Mouse (Mus musculus) cerebellum, adult (tissue): Measurements from ENCODE around the gene Chd9.
"Not testable (repeated sequence)": the region's sequence is repeated elsewhere in the genome, so short reads cannot be mapped to it uniquely, and the experiment has no call there.

Source experiments
- ATAC-seq: cut with Nextera tagmentation; 2 replicates; pipeline ENCODE4 v1.9.2; 2017; ENCODE audit warnings: mild to moderate bottlenecking, moderate library complexity, mixed read lengths; ENCODE audit not compliant: insufficient number of reproducible peaks, low FRiP score, low TSS enrichment

Gene Chd9

DNA sequence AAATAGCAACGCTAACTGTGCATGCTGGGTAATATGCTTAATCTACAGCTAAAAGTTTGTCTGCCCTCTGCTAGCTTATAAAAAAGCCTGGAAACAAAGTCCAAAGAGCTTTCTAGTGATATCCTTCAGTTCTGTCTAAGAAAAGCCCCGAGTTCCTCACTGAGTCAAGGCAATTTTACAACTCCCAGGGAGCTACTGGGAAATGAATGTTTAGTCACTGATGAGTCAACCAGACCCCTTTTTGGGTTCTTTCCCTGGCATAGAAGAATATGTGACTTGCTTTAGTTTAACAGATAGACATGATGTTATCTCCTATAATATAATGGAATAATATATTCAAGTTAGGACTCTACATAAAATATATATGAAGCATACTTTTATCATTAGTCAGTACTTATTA lies 73.8 kb downstream of the Chd9 start:
- ATAC-seq, result no peak

- no peak for ATAC-seq
These were observed 76.1 kb downstream of the Chd9 start for GRCm38 (mm10) chr8:90904171-90904706.

GRCm38 (mm10) chr8:90906922-90907321 lies 78.8 kb downstream of the Chd9 start:
- no peak for ATAC-seq

DNA sequence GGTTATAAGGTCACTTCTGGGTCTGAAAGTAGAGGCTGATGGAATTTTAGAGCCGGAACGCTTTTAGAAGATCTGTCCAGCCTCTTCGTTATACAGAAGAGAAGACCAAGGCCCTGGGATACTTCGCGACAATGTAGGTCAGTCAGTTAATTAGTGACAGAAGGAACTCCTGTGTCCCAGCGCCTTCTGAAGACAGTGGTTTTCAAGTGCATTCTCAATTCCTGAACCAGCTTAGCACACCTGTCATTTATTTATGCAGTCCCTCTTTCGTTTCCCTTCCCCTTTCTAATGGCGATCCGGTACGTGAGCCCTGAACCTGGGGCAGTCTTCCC lies 79.3 kb downstream of the Chd9 start:
- ATAC-seq, result no peak

DNA sequence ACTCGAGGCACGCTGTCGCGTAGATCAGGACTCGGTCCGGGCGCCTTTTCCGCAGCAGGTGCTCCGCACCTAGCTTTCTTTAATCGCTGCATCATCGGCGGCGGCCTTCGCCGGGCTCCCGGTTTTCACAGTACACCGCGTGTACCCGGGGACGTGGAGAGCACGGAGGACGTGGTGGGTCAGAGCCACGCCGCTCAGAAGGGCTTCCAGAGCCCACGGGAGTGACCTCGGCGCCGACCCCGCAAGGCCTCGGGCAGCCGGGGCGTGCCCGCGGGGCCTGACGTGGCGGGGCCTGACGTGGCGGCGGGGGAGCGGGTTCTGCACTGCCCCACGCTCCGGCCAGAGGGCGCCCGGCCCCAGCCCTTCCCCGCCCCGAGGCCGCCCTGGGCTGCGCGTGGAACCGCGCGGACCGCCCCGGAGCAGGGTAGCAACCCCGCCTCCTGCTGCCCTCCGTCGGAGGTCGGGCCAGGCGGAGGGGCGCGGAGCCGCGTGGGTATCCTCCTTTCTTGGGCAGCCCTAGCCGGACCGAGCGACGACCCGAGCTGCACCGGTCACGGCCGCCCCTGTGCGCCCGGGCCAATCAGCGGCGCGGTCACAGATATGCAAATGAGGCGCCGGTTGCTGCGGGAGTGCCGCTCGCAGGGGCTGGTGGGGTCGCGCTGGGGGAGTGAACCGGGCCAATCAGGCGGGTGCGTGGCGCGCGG lies 79.8 kb downstream of the Chd9 start:
- ATAC-seq, result peak; percentile 93

- ATAC-seq, result 0 out of 2 replicates have a peak, but pooled peaks have one; percentile 22
These were observed 80.7 kb downstream of the Chd9 start for GRCm38 (mm10) chr8:90908580-90909471.

- ATAC-seq, result no peak
These were observed 95.2 kb downstream of the Chd9 start for GRCm38 (mm10) chr8:90923158-90923905.

DNA sequence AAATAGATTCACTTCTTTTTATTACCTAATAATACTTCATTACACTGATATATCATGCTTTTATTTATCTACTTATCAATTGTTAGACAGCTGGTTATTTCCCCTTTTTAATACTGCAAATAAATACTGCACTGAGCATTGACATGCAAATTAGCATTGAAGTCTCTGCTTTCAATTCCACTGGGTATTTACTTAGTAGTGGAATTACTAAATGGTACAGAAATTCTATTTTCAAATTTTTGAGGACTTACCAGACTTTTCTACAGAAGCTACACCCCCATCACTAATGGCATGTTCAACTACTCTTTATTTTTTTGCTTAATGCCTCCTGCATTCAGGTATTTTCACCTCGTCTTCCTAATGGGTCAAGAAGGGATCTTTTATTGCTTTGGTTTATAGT lies 100.3 kb downstream of the Chd9 start:
- ATAC-seq, result no peak

GRCm38 (mm10) chr8:90930125-90930524 lies 102.0 kb downstream of the Chd9 start:
- ATAC-seq, result not testable (repeated sequence)

GRCm38 (mm10) chr8:90932934-90933333 lies 104.8 kb downstream of the Chd9 start:
- no peak for ATAC-seq

DNA sequence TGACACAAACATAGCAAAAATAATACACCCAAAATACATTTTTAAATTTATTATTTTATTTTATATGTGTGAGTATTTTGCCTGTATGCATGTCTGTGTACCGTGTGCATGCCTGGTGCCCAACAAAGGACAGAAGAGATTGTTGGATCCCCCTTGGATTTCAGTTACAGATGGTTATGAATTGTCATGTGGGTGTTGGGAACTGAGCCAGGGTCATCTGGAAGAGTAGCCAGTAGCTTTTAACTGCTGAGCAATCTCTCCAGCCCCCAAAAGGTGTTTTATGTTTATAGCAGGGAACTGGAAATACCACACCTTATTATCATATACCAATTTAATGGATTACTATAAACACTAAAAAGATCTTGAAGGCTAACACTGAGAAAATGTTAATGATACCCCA lies 106.6 kb downstream of the Chd9 start:
- no peak for ATAC-seq

DNA sequence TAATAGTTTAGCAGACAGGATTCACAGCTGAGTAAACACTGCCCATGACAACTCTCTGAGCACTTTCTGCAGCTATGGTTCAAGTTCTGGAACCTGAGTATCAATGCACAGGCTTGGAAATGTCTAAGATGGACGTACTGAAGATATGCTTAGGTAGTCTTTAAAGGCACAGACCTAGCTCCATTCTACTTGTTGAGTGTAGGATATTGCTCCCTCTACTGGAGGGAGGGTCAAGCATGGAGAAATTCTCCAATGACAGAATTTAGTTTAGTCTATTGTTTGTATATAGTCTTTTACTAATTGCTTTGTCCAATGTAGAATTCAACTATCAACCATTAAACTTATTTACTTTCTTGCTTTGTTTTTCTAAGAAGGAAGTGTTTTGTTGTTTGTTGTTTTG lies 108.7 kb downstream of the Chd9 start:
- no peak for ATAC-seq

- no peak for ATAC-seq
These were observed 110.3 kb downstream of the Chd9 start for GRCm38 (mm10) chr8:90938352-90938930.

- ATAC-seq, result no peak
These were observed 111.7 kb downstream of the Chd9 start for GRCm38 (mm10) chr8:90939867-90940266.

DNA sequence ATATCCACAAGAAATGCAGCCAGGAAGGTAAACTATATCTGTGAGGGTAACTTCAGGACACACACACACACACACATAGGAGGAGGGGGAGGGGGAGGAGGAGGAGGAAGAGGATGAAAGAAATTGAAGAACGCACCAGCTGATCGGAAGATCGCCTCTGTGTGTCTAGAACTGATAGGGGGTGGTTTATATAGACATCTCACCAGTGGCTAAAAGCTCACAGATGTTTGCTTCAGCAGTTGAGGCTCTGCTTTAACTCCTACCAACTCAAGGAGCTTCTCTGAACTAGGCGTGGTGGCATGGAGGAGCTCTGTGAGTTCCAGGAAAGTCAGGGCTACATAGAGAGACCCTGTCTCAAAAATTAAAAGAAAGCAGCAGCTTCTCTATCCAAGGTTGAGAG lies 115.6 kb downstream of the Chd9 start:
- no peak for ATAC-seq

- ATAC-seq, result peak; percentile 96
These were observed 126.9 kb downstream of the Chd9 start for GRCm38 (mm10) chr8:90954802-90955760.

- ATAC-seq, result no peak
These were observed 127.6 kb downstream of the Chd9 start for GRCm38 (mm10) chr8:90955761-90956136.

DNA sequence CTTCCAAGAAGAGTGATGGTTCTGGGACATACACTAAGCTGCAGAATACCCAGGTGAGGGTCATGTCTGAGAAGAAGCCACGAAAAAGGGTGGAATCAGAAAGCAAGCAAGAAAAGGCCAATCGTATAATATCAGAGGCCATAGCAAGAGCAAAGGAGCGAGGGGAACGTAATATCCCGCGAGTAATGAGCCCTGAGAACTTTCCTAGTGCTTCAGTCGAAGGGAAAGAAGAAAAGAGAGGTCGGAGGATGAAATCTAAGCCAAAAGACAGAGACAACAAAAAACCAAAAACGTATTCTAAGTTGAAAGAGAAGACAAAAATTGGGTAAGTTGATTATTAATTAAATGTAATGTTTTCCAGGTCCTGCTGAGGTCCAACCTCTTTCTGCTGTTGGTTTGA lies 128.2 kb downstream of the Chd9 start:
- ATAC-seq, result no peak

GRCm38 (mm10) chr8:90957711-90958110 lies 129.6 kb downstream of the Chd9 start:
- no peak for ATAC-seq
